Mouse (Mus musculus): ENCODE measurements at regions not wholly inside any gene's neighbourhood (a gene's known extent, or its start where the extent isn't known, plus 50 kb on each side); places are given as distances from the start of the nearest gene placed in this dataset.

DNA sequence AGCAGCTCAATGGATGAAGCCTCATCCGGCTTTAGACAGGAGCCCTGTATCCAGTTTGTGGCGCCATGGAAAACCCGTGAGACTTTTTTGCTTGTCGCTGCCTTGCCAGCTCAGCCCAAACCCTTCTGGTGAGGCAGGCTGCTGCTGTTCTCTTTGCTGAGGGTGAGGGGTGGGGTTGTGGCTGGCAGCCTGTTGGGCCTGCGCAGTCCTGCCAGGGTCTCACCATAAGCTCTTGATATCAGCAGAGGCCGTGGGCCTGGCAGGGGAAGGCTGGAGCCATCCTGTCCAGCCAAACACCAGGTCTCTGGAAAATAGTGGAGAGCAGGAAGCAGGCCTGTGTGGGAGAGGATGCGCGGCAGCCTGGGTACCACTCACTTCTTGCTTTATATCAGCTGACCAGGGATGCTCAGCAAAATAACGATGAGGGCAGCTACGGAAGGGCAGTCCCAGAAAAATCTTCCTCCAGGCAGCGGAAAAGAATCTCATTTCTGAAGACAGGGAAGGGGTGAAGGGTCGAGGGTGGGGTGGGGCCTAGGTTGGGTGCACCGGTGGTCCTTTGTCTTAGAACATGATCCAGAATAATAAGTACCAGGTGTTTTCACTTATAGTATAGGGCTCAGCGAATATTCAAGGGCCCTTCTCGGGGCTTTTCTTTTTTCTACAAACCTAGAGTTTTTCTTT, 73.4 kb upstream of the Medag start:
- Histone ChIP-seq H3K36me3 (no peaks in the 10 kb centered on the region), H3K4me2 (no peak overlapping the region), H3K4me1 (peaks cover 12% of the 10 kb centered on the region; the same call in 1 of the 2 replicates), H3K27ac (no peak overlapping the region), H3K27me3 (replicated peaks) (no peaks in the 10 kb centered on the region; the same call in 1 of the 2 replicates), H3K9me3 (replicated peaks) (no peaks in the 10 kb centered on the region), H3K9ac (no peak overlapping the region), H3K4me3 (no peak overlapping the region)
- WGBS (ENCODE audit: insufficient replicate concordance): 67% methylated on average over 15 of the region's 15 CpGs
- no peak for ATAC-seq

DNA sequence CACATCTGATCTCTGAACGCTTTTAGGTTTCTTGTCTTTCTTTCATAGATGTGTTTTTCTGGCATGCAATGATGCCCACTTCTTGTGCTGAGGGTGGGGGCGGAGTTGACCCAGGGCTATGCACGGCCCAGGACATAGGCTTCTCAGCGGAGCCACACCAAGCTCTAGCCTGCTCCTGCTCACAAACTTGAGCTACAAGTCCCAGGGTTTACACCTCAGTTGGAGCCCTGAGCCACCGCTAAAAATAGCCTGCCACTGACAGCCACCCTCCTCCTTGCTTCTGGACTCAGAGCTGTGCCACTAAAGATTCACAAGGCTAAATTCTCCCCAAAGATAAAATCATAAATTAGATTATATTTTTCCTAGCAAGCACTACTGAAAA, 72.9 kb upstream of the Medag start:
- Histone ChIP-seq H3K4me3 (no peak overlapping the region), H3K9me3 (replicated peaks) (no peaks in the 10 kb centered on the region), H3K4me2 (no peak overlapping the region), H3K27ac (no peak overlapping the region), H3K9ac (no peak overlapping the region), H3K27me3 (replicated peaks) (no peaks in the 10 kb centered on the region; the same call in 1 of the 2 replicates), H3K4me1 (0 out of 2 replicates have a peak, but pooled peaks cover 7% of the 10 kb centered on the region), H3K36me3 (no peaks in the 10 kb centered on the region)
- no peak for ATAC-seq
- 65% methylated on average over 5 of the region's 5 CpGs for WGBS (ENCODE audit: insufficient replicate concordance)

DNA sequence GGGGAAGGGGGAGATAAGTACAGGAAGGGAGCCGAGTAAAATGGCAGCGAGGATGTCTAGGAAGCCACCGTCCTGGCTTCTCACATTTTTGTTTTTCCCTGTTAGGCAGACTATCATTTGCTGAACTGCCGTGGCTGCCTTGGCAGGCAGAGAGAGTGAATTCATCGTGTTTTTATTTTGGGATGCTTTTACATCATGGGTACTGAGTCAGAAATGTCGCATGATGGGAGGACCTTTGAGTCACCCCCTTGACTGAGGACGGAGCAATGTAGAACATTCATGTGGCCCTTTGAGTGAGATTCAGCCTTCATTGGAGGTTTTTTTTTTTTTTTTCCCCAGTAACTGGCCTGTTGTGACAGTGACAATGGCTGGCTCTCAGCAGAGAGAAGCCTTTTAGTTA, 71.2 kb upstream of the Medag start:
- no peaks in the 10 kb centered on the region; the same call in 1 of the 2 replicates for H3K27me3 ChIP-seq (replicated peaks)
- 68% methylated on average over 7 of the region's 7 CpGs for WGBS (ENCODE audit: insufficient replicate concordance)
- no peak for ATAC-seq

DNA sequence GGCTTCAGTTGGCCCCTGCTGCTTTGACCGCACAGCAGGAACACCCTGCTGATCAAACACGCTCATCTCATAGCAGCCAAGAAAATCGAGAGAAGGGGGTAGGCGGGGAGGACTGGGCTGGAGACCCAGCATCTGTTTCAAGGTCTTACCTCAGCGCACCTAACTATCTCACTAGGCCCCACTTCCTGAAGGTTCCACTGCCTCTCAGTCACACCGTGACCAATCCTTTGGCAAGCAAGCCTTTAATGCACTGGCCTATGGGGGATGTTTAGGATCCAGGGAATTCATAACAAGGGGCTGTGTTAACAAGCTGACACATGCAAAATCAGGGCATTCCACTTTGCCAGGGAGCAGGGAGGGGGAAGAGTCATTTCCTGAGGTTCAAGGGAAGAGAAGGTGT, 70.1 kb upstream of the Medag start:
- H3K9me3 ChIP-seq (replicated peaks): no peaks in the 10 kb centered on the region
- H3K9ac ChIP-seq: no peak overlapping the region
- no peak overlapping the region for H3K4me3 ChIP-seq
- H3K27ac ChIP-seq: no peak overlapping the region
- no peaks in the 10 kb centered on the region for H3K36me3 ChIP-seq
- H3K4me2 ChIP-seq: no peak overlapping the region
- 57% methylated on average over 6 of the region's 6 CpGs for WGBS (ENCODE audit: insufficient replicate concordance)
- no peak for ATAC-seq
- H3K27me3 ChIP-seq (replicated peaks): no peaks in the 10 kb centered on the region; the same call in 1 of the 2 replicates
- H3K4me1 ChIP-seq: no peaks in the 10 kb centered on the region

More for the DNA sequence above, 71.2 kb upstream of the Medag start:
- Histone ChIP-seq H3K9me3 (replicated peaks) (no peaks in the 10 kb centered on the region), H3K27ac (no peak overlapping the region), H3K9ac (no peak overlapping the region), H3K4me1 (no peaks in the 10 kb centered on the region), H3K4me3 (no peak overlapping the region), H3K36me3 (no peaks in the 10 kb centered on the region), H3K4me2 (no peak overlapping the region)

DNA sequence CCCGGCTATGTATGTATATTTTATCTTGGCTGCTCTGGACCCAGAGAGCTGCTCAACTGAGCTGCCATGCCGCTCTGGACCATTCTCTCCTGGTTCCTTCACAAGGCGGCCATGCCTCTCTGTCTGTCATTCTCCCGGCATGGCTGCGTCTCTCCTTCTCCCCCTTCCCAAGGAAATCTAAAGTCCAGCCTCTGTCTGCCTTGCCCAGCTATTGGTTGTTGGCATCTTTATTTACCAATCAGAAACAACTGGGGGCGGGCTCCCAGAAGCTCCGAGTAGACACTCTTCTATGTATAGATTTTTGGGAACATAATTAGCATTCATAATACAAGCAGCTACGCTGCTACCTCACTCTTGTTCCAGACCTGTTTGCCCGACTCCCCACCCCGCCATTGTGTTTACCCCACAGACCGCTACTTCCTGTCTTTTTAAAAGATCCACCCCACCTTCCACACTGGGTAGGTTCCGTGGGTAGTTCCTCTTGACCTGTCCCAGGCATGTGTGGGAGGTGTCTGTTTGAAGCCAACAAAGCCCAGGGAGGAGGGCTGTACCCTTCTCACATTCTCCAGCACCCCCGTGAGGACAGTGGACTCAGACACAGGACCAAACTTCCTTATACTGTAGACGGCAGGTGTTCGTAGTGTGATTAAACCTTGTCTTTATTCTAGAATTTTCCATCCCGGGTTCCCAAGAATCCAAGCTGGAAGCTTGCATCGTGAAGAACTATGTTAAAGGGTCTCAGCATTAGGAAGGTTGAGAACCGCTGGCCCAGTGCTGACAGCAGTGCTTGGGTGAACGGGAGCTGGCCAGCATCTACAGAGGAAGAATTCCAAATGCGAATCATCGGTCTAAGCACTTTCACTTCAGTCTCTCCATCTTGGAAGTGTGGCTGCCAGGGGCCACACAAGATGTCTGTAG, 67.7 kb upstream of the Medag start:
- ATAC-seq: no peak
- no peaks in the 10 kb centered on the region for H3K36me3 ChIP-seq
- no peaks in the 10 kb centered on the region for H3K9me3 ChIP-seq (replicated peaks)
- no peak overlapping the region for H3K27ac ChIP-seq
- H3K4me3 ChIP-seq: no peak overlapping the region
- 71% methylated on average over 21 of the region's 21 CpGs for WGBS (ENCODE audit: insufficient replicate concordance)
- H3K4me2 ChIP-seq: no peak overlapping the region
- no peaks in the 10 kb centered on the region for H3K27me3 ChIP-seq (replicated peaks)
- H3K4me1 ChIP-seq: no peaks in the 10 kb centered on the region
- no peak overlapping the region for H3K9ac ChIP-seq

GRCm38 (mm10) chr5:149344528-149344855, 67.1 kb upstream of the Medag start:
- Histone ChIP-seq H3K9ac (no peak overlapping the region), H3K27ac (no peak overlapping the region), H3K36me3 (no peaks in the 10 kb centered on the region), H3K27me3 (replicated peaks) (no peaks in the 10 kb centered on the region), H3K4me2 (no peak overlapping the region), H3K9me3 (replicated peaks) (no peaks in the 10 kb centered on the region), H3K4me1 (no peaks in the 10 kb centered on the region), H3K4me3 (no peak overlapping the region)
- ATAC-seq: no peak
- WGBS (ENCODE audit: insufficient replicate concordance): 69% methylated on average over 4 of the region's 4 CpGs

DNA sequence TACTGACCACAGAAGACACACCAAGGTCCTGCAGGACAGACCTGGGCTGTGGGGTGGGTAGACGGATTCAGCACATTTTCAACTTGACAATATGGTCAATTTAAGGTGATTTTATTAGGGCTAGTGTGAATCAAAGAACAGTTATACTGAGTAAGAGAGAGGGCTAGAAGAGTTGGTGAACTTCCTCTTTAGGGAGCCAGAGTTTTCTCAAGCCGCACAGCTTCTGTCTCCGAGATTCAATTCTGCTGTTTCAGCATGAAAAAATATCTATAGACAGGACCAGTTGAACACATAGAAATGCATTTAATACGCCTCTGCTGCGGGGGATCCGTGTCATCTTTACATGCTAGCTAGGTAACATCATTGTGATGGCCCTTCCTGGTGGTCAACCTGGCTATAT, 66.4 kb upstream of the Medag start:
- Histone ChIP-seq H3K4me1 (no peaks in the 10 kb centered on the region), H3K9ac (no peak overlapping the region), H3K27ac (no peak overlapping the region), H3K4me3 (no peak overlapping the region), H3K27me3 (replicated peaks) (no peaks in the 10 kb centered on the region), H3K36me3 (no peaks in the 10 kb centered on the region), H3K9me3 (replicated peaks) (no peaks in the 10 kb centered on the region), H3K4me2 (no peak overlapping the region)
- ATAC-seq: no peak
- 68% methylated on average over 6 of the region's 6 CpGs for WGBS (ENCODE audit: insufficient replicate concordance)

DNA sequence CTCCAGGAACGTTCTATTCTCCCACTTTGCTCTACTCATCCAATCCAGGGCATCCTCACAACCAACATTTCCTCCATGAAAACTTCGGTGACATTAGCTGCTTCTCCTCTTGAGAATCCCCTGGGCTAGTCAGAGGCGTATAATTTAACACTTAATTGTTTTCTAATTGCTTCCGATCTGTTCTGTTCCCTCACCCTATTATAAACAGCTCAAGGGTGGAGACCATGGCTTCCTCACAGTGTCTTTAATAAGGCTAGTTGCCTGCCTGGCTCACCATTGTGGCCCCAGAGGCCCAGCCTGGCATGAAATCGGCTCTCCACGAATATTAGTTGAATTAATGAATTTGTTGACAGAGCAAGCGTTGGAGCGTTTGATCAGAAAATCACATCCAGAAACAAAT, 61.9 kb upstream of the Medag start:
- no peaks in the 10 kb centered on the region for H3K27me3 ChIP-seq (replicated peaks)
- WGBS (ENCODE audit: insufficient replicate concordance): 68% methylated on average over 8 of the region's 8 CpGs
- no peak for ATAC-seq

GRCm38 (mm10) chr5:149353039-149353655, 58.4 kb upstream of the Medag start:
- no peaks in the 10 kb centered on the region for H3K36me3 ChIP-seq
- H3K27ac ChIP-seq: no peak overlapping the region
- no peak overlapping the region for H3K4me3 ChIP-seq
- 60% methylated on average over 14 of the region's 14 CpGs for WGBS (ENCODE audit: insufficient replicate concordance)
- no peak; the same call in 1 of the 2 replicates for ATAC-seq
- no peak overlapping the region for H3K4me2 ChIP-seq
- H3K4me1 ChIP-seq: peaks cover 40% of the 10 kb centered on the region
- H3K27me3 ChIP-seq (replicated peaks): no peaks in the 10 kb centered on the region
- no peaks in the 10 kb centered on the region for H3K9me3 ChIP-seq (replicated peaks)
- no peak overlapping the region for H3K9ac ChIP-seq

More for the DNA sequence above, 61.9 kb upstream of the Medag start:
- Histone ChIP-seq H3K4me1 (peaks cover 22% of the 10 kb centered on the region), H3K4me2 (no peak overlapping the region), H3K9ac (no peak overlapping the region), H3K27ac (no peak overlapping the region), H3K4me3 (no peak overlapping the region), H3K36me3 (no peaks in the 10 kb centered on the region), H3K9me3 (replicated peaks) (no peaks in the 10 kb centered on the region)

DNA sequence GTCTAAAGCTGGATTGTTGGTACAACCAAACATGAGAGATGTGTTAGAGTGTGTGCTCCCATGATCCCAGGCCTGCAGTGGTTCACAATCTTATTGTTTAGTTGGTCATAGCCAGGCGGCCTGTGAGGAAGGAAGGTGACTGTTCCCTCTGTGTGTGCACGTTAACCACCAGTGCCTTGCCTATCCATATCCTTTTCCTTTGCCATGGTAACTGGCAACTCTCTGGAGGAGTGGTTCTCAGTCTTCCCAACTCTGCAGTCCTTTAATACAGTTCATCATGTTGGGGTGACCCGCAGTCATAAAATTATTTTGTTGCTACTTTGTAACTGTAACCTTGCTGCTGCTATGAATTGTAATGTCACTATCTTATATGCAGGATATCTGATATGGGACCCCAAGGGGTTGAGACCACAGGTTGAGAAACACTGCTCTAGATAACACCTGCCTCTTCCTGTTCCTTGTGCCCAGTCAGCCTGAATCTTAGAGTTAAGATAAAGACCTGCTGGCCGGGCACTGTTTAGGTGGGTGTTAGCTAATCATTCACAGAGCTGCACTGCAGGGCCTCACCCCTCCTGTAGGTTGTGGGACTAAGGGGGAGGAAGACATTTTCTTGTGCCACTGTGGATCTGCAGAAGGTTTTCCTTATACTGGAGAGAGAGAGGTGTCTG, 57.0 kb upstream of the Medag start:
- ATAC-seq: peak; percentile 92
- H3K27ac ChIP-seq: peak overlapping the region; percentile 68

GRCm38 (mm10) chr5:149355131-149355530, 56.4 kb upstream of the Medag start:
- Histone ChIP-seq H3K9ac (no peak overlapping the region), H3K4me3 (no peak overlapping the region), H3K27ac (peak overlapping the region; percentile 68), H3K36me3 (no peaks in the 10 kb centered on the region), H3K4me2 (peak overlapping the region; percentile 20; the same call in 1 of the 2 replicates), H3K27me3 (replicated peaks) (no peaks in the 10 kb centered on the region), H3K9me3 (replicated peaks) (peaks cover 7% of the 10 kb centered on the region), H3K4me1 (peaks cover 40% of the 10 kb centered on the region)
- WGBS (ENCODE audit: insufficient replicate concordance): 70% methylated on average over 7 of the region's 7 CpGs
- ATAC-seq: no peak

More for the DNA sequence above, 57.0 kb upstream of the Medag start:
- WGBS (ENCODE audit: insufficient replicate concordance): 28% methylated on average over 4 of the region's 4 CpGs
- Histone ChIP-seq H3K4me3 (no peak overlapping the region), H3K36me3 (no peaks in the 10 kb centered on the region), H3K4me2 (peak overlapping the region; percentile 20; the same call in 1 of the 2 replicates), H3K9ac (no peak overlapping the region), H3K27me3 (replicated peaks) (no peaks in the 10 kb centered on the region), H3K4me1 (peaks cover 40% of the 10 kb centered on the region), H3K9me3 (replicated peaks) (peaks cover 2% of the 10 kb centered on the region)

Measured in liver, embryonic 12.5 days (tissue).